Mouse (Mus musculus) cerebellum, postnatal 4 days (tissue): Measurements from ENCODE around the gene Man2a2.

ENCODE experiments used
- DNase-seq, 2 experiments: peaks; one replicate each; pipeline ENCODE4 v3.0.0; 2022; ENCODE audit warnings: low spot score in 2 of 2, mixed read lengths in 1 of 2

Gene Man2a2

DNA sequence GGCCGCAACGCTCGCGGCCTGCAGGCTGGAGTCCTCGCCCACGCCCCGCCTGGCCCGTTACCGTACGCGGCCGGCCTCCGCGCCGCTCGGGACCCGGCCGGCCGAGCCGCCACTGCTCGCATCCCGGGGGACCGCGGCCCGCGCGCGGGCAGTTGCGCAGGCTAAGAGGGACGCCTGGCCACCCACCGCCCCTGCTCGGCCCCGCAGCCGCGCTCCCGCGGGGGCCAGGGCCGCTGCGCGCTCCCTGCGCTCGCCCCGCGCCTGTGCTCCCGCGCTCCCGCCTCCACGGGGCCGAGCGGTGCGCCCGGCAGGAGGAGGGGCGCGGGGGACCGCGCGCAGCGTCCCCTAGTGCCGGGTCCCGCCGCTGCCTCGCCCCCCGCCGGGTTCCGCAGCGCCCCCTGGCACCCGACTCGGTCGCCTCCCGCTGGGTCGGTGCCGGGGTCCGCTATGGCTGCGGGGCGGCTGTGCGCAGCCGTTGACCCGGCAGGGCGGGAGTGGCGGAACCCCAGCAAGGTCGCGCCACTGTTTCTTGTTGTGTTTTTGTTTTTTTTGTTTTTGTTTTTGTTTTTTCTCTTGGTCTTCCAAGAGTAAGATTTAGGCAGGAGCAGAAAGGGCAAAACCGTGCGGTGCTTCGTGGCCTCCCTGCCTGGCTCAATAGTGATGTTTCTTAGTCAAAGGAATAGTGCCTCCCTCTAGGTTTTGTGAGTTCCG lies at the start of gene Man2a2:
Gene Man2a2 (minus strand): TSS at position 335 of the 711 bp plus-strand sequence.
- peak; percentile 74 to 76 for DNase-seq

DNA sequence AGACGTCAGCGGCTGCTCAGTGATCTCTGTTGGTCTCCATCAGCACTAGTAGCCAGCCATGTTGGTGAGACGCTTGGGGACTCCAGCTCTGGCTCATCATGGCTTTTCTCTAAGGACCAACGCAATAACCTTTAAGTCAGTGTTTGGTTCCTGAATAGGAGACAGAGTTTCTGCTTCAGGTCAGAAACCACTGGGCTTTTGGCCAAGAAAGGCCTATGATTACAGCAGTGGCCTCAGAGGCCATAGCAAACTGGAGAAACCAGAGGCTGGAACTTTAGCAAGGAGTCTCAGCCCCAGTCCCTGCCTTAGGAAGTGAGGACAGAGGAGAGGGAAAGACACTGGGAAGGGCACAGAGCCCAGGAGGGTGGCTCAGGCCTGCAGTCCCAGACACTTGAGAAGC lies 49.4 kb upstream of the Man2a2 start:
- DNase-seq, result no peak

DNA sequence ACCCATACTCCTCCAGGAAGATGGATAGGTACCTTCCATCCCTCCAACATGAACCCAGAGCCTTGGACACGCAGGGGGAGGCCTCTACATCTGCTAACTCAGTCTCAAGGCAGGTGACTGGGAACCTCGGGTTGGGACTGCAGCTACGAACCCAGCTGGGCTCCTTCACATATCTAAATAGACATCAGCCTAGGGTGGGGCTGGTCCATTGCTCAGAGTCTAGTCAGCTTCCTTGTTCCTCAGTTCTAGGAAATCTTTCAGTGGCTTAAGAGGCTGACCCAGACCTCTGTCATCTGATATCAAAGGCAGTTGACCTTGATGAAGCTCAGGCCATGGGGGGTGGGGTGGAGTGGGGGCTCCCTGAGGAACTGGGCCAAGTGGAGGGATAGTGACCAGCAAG lies 48.1 kb upstream of the Man2a2 start:
- no peak for DNase-seq

DNA sequence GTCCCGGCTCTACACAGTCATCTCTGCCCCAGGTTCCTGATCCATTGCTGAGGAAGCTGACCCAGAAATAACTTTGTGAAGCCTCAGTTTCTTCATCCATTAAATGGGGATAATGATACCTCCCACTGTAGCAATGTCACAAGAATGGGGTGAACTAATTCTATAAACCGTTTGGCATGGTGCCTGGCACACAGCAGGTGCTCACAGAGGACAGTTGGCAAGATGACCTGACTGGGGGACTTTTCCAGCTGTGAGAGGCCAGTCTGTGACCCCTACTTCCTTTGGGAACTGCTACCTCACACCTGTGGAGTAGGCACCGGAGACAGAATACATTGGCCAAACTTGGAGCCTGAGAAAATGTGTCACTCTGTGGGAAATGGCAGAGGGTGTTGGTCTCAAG lies 46.9 kb upstream of the Man2a2 start:
- DNase-seq, result no peak

DNA sequence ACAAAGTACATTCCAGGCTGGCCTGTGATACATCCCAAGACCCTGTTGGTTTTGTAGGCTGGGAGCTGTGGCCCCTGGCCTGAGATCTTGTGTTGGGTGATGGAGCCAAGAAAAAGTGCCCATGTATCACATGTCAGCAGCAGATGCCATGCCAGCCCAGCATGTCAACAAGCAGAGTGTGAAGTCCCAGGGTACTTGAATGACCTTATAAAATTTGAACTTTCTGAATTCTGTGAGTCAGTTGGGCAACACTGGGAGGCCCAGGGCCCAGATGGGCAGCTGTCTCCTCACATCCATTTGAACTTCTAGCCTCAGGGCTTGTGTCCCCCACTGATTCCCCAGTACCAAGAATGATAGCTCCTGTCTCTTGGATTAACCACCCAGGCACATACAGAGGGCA lies 46.4 kb upstream of the Man2a2 start:
- no peak for DNase-seq

DNA sequence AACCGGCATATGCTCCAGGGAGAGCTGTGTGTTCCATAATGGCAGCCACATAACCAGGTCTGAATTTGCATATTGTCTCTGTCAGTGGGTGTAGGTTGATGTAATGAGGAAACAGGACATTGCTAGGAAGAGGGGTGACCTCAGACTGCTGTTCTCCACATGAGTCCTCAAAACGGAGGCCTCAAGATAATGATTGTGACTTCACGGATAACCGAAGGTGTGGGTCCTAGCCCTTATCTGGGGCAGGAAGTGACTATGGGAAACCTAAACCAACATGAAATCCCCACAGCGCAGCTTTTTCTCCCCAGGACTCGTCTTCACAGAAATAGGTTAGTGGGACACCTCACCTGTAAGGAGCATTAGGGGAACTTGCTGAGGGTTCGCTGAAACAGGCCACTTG lies 45.8 kb upstream of the Man2a2 start:
- DNase-seq, result no peak

DNA sequence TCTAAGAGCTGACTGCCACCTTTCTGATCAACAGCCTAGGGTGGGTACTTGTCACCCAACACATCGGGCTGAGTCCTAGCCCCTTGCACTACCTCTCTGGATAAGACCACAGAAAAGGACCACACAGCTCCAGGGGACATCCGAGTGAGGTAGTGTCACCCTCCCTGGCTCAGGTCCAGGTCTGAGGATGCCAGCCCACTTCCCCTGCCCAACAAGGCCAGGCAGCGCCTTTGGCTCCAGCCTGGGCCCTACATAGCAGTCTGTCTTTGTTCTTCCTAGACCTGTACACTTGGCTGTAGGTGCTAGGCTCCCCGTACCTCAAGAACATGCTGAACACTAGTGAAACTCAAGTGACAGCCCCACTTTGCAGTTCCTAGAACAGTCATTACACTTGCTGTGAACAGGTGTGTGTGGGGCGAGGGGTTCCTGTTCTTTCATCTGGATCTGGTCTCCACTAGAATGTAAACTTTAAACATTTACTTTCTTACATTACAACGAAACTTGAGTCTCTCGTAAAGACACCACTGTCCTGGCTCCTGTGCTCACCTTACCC lies 43.2 kb upstream of the Man2a2 start:
- no peak for DNase-seq

DNA sequence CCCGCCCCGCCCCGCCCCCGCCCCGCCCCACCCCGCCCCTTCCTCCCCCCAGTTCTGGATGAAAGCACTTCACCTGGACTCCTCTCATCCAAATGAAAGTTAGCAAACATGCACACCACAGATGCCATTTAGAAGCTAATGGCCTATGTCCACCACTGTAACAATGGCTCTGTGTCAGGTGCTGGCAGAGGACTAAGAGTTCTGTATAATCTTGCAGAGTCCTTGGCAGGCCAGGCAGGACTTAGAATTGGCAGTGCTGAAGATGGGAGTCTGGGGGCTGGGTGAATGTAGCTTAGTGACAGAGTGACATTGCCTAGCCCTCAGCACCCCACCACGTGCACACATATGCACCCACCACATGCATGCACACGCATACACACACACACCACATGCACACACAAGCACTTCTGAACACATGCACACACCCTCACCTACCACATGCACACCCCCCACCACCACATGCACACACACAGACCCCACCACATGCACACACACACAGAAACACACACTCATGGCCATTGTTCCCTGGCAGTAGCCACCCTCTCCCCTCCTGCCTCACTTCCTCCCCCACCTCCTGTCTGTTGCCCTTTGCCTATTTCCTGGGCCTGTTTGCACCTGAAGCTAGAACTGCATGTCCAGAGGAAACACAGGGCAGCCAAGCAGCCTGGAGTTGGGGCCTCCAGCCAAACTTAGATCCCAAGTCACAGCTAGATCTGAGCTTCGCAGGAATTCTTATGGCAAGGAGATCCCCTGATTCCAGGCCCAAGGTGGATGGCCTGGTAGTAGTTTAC lies 42.5 kb upstream of the Man2a2 start:
- DNase-seq, result no peak

DNA sequence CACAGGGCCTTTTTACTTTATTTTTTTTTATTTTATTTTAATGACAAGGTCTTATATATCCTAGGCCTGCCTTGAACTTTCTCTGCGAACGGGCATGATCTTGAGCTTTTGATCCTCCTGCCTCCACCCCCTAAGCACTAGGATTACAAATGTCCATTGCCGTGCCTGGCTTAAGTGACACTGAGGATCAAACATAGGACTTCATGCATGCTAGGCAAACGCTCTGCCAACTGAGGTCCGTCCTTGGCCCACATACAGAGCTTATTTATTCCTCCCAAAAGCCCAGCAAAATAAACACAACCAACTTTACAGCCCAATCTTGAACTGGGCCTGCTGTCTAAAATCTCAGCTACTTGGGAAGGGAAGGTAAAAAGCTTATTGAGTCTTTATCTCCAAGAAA lies 41.6 kb upstream of the Man2a2 start:
- DNase-seq, result no peak

DNA sequence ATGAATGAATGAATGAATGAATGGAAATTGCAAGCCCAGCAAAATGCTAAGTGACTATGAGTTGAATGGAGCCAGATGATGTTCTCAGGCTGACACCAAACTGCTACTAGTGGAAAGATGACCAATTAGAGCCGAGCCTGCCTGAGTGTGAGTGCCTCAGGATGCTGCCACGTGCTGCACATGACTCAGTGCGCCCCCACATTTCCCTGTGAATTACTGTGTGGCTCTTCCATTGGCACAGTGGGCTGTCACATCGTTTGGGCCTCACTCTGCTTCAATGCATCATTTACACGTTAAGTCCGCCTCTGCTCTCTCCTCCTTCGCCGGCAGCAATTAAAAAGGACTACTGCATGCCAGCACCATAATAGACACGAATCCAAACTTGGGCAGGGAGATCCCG lies 41.1 kb upstream of the Man2a2 start:
- no peak for DNase-seq

DNA sequence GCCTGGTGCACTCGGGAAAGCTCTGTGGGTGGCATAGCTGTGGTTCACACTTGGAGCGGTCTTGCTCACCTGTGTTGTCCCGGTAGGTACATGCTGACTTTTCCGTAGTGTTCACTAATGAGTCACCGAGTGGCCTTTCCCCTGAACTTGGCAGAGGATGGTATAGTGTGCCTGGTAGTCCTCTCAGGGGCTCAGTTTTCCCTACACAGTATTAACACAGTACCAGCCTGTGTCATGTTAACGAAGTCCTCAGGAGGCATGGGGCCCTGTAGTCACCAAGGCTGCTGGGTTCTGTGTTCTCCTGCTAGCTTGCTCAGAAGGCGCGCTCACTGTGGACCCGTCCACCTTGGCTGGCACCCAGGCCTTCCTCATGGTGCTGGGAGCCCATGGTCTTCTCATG lies 39.2 kb upstream of the Man2a2 start:
- DNase-seq, result no peak

DNA sequence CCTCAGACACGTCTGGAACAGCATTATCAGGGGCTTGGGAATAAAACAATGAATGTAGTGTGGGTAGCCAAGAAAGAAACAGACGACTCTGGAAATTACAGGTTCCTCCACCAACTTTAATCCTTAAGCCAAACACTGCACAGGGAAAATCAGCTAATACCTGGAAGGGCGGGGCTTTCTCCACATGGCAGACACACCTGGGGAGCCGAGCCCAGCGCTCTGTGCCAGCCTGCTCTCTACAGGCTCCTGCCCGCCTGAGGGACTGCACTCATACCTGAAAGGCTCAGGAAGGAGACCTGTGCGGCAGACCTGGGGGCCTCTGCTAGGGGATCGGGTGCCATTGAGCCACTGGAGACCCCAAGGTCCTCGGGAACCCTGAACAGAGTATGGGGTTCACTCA lies 36.5 kb upstream of the Man2a2 start:
- DNase-seq, result no peak

DNA sequence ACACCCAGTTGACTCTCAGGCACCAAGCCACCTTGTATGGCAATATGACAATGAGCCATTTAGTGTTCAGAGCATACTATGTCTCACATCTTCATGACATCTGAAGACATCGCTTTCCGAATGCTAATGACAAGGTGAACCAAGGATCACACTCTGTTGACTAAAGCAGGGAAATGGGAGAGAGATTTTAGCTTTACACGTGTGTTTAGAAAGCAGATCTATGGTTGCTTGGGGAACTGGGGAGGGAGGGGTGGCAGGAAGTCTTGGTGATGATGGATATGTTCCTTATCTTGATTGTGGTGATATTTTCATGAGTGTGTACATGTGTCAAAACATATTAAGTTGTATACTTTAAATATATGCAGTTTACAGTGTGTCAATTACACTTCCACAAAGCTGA lies 35.0 kb upstream of the Man2a2 start:
- DNase-seq, result no peak

DNA sequence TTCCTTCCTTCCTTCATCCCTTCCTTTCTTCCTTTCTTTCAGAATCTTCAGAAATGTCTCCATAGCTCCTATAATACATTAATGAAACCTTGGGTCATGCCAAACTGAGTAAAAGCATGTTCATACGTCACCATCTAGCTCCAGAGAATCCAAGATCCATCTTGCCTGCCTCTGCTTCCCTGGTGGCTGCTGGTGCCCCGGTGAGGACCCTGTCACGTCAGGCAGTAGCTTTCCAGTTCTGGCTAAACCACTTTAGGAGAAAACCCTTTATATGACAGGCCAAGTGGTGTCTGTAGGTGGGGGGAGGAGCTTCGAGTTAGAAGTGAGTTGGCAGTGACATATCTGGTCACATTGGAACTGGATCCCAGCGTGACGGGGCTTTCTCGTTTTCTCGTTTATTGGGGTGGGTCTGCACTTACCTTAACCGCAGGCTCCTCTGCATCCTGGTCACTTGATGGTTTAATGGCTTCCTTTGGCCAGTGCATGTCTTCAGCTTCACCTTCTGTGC lies 34.1 kb upstream of the Man2a2 start, which contains the start of gene Furin:
Gene Furin (minus strand): TSS at position 249 of the 508 bp plus-strand sequence.
- DNase-seq, result no peak

DNA sequence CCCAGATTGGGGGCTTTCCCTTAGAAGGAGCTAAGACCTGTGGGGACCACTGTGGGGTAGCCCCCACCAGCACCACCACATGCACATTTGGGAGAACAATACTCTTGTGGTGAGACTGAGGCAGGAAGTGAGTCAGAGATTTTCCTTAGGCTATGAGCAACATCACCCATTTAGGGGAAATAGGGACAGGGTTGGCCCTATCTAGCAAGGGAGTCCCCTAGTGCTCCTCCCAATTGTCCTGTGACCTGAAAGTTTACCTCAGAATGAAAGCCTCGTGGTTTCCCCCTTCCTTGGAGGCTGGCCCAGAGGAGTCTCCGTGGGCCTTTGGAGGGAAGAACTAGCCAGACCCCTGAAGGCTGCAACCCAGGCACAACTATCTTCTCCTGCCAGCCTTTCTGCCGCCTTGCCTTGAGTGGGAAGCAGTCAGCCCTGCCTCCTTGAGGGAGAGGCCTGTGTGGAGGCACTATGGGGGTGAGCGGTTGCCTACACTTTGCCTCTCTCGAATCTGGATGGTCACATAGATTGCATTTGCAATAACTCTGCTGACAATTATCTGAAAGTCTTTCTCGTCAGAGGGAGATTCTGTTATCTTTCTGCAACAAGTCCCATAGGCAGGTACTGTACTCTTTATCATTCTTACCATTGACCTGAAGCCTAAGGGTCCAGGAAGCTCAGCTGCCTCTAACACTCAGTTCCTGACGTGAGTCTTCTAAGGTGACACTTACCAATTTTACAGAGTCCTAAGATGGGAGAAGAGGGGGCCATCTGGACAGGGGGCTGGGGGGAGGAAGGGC lies 33.1 kb upstream of the Man2a2 start:
- DNase-seq, result no peak

DNA sequence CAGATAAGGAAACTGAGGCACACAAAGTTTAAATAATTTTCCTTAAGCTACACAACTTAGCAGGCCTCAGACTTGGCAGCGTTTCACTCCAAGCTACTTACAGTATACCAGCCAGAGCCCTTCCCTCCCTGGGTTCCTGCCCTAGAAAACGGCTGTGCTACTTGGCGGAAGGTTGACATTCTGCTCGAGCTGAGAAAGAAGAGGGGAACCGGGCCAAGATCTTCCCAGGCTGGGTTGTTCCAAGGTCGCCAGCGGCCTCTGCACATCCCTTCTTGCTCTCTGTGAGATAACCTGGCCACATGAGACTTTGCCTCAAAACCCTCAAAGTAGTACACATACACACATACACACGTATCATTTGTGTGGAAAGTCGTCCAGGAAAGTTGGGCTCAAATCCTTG lies 32.4 kb upstream of the Man2a2 start:
- DNase-seq, result peak in 1 of 2 experiments; percentile 70

DNA sequence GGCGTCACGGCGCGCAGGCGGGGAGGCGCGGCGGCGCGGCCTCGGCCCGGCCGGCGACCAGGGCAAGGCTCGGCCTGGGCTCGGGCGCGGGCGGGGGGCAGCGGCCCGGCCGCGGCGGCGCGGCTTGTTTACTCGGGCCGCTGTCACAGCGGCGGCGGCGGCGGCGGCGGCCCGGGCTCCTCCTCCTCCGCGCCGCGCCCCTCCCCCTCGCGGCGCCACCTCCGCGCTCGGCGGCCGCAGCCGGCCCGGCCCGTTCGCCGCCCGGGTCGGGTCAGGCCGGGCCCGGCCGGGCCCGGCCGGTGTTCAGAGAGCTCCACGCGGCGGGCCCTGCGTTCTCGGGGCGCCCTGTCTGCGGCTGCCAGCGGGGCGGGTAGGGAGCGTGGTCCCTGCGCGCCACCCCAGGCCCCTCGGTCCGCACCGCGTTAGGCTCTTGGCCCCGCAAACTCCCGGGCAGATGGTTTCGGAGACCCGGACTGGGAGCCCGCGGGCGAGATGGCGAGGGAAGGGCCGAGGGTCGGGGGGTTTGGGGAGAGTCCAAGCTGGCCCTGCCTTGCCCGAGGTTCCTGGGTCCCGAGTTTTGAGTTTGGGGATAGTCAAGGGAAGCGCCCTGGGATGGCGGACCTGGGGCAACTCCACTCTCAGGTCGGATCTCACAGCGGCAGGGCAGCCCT lies 31.6 kb upstream of the Man2a2 start:
- DNase-seq, result peak in 1 of 2 experiments; percentile 55

DNA sequence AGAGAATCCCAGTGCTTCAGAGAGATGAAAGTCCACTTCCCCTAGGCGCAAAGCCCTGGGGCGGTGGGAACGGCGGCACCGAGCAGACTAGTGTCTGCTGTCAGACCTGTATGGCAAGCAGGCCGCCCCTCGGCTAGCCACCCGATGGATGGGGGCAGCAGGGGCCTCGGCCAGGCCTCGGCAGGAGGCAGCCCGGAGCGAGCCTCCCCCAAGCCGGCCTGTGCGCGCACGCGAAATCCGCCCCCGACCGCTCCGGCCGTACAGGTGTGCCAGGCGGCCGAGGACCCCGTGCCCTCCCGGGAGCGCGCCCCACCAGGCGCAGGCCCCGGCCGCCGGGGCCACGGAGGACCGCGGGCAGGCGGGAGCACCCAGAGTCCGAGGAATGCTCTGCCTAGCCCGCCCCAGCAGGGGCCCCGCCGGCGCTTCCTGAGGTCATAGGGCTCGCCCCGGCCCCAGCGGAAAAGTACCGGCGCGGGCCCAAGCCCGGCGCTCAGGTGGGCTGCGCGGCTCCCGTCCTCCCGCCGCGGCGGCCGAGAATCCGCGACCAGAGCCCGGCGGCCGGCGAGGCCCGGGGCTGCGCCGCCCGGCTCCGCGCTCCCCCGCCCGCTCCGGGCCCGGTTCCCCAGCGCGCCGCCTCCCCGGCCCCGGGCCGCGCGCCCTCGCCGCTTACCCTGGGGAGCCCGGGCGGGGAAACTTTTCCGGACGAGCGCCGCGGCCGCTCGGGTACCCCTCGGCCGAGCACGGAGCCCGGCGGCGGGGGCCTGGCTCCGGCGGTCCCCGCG lies 30.9 kb upstream of the Man2a2 start:
- DNase-seq, result peak in 1 of 2 experiments; percentile 41

DNA sequence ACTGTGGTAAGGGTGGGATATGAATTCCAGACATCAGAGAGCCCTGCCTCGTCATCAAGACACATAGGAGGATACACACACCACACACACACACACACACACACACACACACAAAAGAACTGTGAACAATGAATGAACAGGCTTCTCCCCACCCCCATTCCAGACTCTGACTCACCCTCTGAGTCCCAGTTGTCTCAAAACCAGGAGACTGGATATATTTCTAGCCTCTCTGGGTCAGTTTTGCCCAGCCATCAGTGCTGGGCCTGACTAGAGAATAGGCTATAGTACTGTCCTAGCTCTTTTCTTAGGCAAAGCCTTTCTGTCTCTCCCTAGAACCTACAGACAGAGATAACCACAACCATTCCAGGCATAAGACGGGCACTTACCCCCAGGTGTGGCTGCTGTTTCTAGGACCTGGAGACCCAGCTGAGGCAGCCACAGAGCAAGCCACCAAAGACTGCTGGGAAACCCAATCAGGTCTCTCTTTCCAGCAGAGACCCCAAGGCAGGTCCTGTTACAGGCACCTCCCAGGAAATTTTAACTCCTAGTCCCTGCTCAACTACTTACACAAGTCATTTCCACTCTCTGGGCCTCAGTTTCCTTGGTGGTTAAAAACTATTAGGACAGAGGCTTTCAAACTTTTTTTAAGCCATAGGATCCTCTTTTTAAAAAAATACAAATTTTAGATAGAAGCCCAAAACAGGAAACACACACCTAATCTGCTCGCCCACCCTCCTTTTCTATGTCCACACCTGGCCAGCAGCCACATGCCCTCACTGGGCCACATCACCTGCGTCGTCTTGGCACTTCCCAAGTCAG lies 30.1 kb upstream of the Man2a2 start:
- DNase-seq, result no peak

DNA sequence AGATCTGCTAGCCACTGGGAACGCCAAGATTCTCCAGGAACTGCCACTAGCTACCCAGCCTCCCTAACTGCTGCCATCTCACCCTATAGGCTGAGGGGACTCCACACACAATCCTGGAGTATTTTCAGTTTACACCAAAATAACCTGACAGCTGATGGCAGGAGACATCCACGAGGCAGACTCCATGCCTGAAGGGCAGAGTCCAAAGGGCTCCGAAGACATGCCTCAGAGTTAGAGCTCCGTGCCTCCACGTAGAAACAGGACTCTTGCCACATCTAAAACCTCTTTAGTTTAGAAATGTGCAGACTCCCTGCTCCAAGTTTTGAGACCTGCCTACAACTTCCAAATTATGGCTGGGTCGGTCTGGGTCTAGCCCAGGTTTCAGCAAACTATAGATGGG lies 29.4 kb upstream of the Man2a2 start:
- no peak for DNase-seq
